Mouse (Mus musculus) CH12.LX (cell line): Measurements from ENCODE around the gene Slc25a18. TPM values are rescaled to one million over a fixed set of nuclear protein-coding genes. Genes with fewer than 3 reads are reported as not detected.

Source experiments
- DNase-seq: peaks from one replicate; pipeline ENCODE4 v3.0.0-alpha.2; 2013; ENCODE audit errors: extremely low read depth
- H3K27ac ChIP-seq: 2 replicates; pipeline ENCODE4 v1.5.1; 2012; ENCODE audit warnings: low read depth, mild to moderate bottlenecking, control low read depth, moderate library complexity; ENCODE audit not compliant: insufficient read depth
- H3K27me3 ChIP-seq: replicated peaks from 2 replicates; pipeline ENCODE3; 2012; ENCODE audit warnings: inconsistent platforms
- H3K36me3 ChIP-seq, 2 experiments: replicated peaks in 1 of 2; 2 replicates each; pipeline versions ENCODE3 to v1.6.1; 2012; ENCODE audit warnings: inconsistent platforms in 1 of 2, low read length in 1 of 2, mild to moderate bottlenecking in 1 of 2, mixed read lengths in 1 of 2, moderate library complexity in 1 of 2; ENCODE audit not compliant: control insufficient read depth in 1 of 2, insufficient read depth in 1 of 2
- H3K4me1 ChIP-seq, 2 experiments: 2 replicates each; pipeline ENCODE4 v1.6.1; 2012; ENCODE audit warnings: inconsistent platforms in 1 of 2, moderate library complexity in 1 of 2; ENCODE audit not compliant: insufficient read depth in 2 of 2, control insufficient read depth in 1 of 2
- H3K4me2 ChIP-seq: 2 replicates; pipeline ENCODE4 v1.6.1; 2012; ENCODE audit warnings: low read depth, mild to moderate bottlenecking, control low read depth; ENCODE audit not compliant: poor library complexity, insufficient read depth, severe bottlenecking
- H3K4me3 ChIP-seq, 3 experiments: fragments of 150-350 bp in 1 of 3; sonication (generic) in 1 of 3; replicated peaks in 1 of 3; 2 replicates each; pipeline versions ENCODE3 to v1.5.1; 2011 to 2012; ENCODE audit warnings: low read depth in 2 of 3, low read length in 2 of 3, mild to moderate bottlenecking in 2 of 3, moderate library complexity in 2 of 3, control low read depth in 1 of 3, improper control_type of control experiment in 1 of 3, inconsistent platforms in 1 of 3, mixed read lengths in 1 of 3; ENCODE audit not compliant: poor library complexity in 1 of 3
- H3K79me2 ChIP-seq: replicated peaks from 2 replicates; pipeline ENCODE4 v1.6.1; 2012; ENCODE audit warnings: mild to moderate bottlenecking, moderate library complexity; ENCODE audit not compliant: control insufficient read depth, poor library complexity, insufficient read depth, severe bottlenecking; ENCODE audit errors: extremely low read depth
- H3K9ac ChIP-seq: 2 replicates; pipeline ENCODE4 v1.6.1; 2012; ENCODE audit warnings: low read depth, mild to moderate bottlenecking, control low read depth, moderate library complexity; ENCODE audit not compliant: insufficient read depth
- H3K9me3 ChIP-seq: replicated peaks from 2 replicates; pipeline ENCODE3; 2012; ENCODE audit warnings: low read length, inconsistent platforms, mixed read lengths
- BHLHE40 ChIP-seq: IDR thresholded peaks from 2 replicates; pipeline ENCODE4 v1.6.1; 2011; ENCODE audit warnings: mild to moderate bottlenecking, low read depth, low read length, improper control_type of control experiment
- CHD1 ChIP-seq: IDR thresholded peaks from 2 replicates; pipeline ENCODE4 v1.6.1; 2012; ENCODE audit warnings: low read depth, low read length, improper control_type of control experiment, inconsistent platforms
- E2F4 ChIP-seq: IDR thresholded peaks from 2 replicates; pipeline ENCODE4 v1.6.1; 2011; ENCODE audit warnings: low read depth, low read length, improper control_type of control experiment; ENCODE audit not compliant: insufficient replicate concordance
- ETS1 ChIP-seq: conservative IDR thresholded peaks from 2 replicates; pipeline ENCODE4 v1.6.1; 2012; ENCODE audit warnings: low read depth, mild to moderate bottlenecking, inconsistent platforms, low read length, improper control_type of control experiment, moderate library complexity
- JUN ChIP-seq: IDR thresholded peaks from 2 replicates; pipeline ENCODE4 v1.6.1; 2011; ENCODE audit warnings: low read depth, mild to moderate bottlenecking, low read length, improper control_type of control experiment, moderate library complexity; ENCODE audit not compliant: insufficient read depth
- MAFK ChIP-seq: IDR thresholded peaks from 2 replicates; pipeline ENCODE4 v1.6.1; 2011; ENCODE audit warnings: low read length, improper control_type of control experiment; ENCODE audit not compliant: insufficient replicate concordance
- MAZ ChIP-seq: IDR thresholded peaks from 2 replicates; pipeline ENCODE4 v1.6.1; 2012; ENCODE audit warnings: low read depth, mild to moderate bottlenecking, inconsistent platforms, low read length, improper control_type of control experiment, moderate library complexity
- MEF2A ChIP-seq: IDR thresholded peaks from 2 replicates; pipeline ENCODE4 v1.6.1; 2014; ENCODE audit warnings: low read depth, mild to moderate bottlenecking, inconsistent platforms, low read length, improper control_type of control experiment, borderline replicate concordance
- MXI1 ChIP-seq: IDR thresholded peaks from 2 replicates; pipeline ENCODE4 v1.6.1; 2011; ENCODE audit warnings: mild to moderate bottlenecking, low read depth, low read length, improper control_type of control experiment
- PAX5 ChIP-seq: IDR thresholded peaks from 2 replicates; pipeline ENCODE4 v1.6.1; 2012; ENCODE audit warnings: low read length, inconsistent platforms, mixed read lengths
- POLR2A ChIP-seq: IDR thresholded peaks from 2 replicates; pipeline ENCODE4 v1.6.1; 2011; ENCODE audit warnings: low read depth, mild to moderate bottlenecking, improper control_type of control experiment, low read length
- POLR2AphosphoS2 ChIP-seq: IDR thresholded peaks from 2 replicates; pipeline ENCODE4 v1.6.1; 2011; ENCODE audit warnings: low read depth, low read length, improper control_type of control experiment
- SIN3A ChIP-seq: IDR thresholded peaks from 2 replicates; pipeline ENCODE4 v1.6.1; 2012; ENCODE audit warnings: low read length, improper control_type of control experiment, inconsistent platforms
- TCF12 ChIP-seq: IDR thresholded peaks from 2 replicates; pipeline ENCODE4 v1.6.1; 2014; ENCODE audit warnings: low read depth, mild to moderate bottlenecking, inconsistent platforms, low read length, improper control_type of control experiment
- UBTF ChIP-seq: IDR thresholded peaks from 2 replicates; pipeline ENCODE4 v1.6.1; 2012; ENCODE audit warnings: low read depth, mild to moderate bottlenecking, inconsistent platforms, low read length, improper control_type of control experiment, moderate library complexity
- USF1 ChIP-seq: IDR thresholded peaks from 2 replicates; pipeline ENCODE4 v1.6.1; 2014; ENCODE audit warnings: low read depth, mild to moderate bottlenecking, inconsistent platforms, low read length, improper control_type of control experiment
- ZMIZ1 ChIP-seq: IDR thresholded peaks from 2 replicates; pipeline ENCODE4 v1.6.1; 2012; ENCODE audit warnings: low read depth, mild to moderate bottlenecking, inconsistent platforms, low read length, improper control_type of control experiment
- ZNF384 ChIP-seq: IDR thresholded peaks from 2 replicates; pipeline ENCODE4 v1.6.1; 2012; ENCODE audit warnings: low read depth, low read length, improper control_type of control experiment, inconsistent platforms
- dilution Hi-C: fragments of 300-500 bp; cut with MboI; formaldehyde crosslinking; loops from 2 replicates; pipeline ENCODE4 v1.14.3; 2020; ENCODE audit warnings: low sequenced_read_pairs; ENCODE audit not compliant: extremely low pct_unique_long_range_greater_than_20kb, extremely low pct_ligation_motif_present
- in situ Hi-C: fragments of 300-500 bp; cut with MboI; formaldehyde crosslinking; loops from 3 replicates; pipeline ENCODE4 v1.14.3; 2019; ENCODE audit warnings: low sequenced_read_pairs, low pct_ligation_motif_present, low pct_unique_long_range_greater_than_20kb, mixed read lengths
- polyA plus RNA-seq: library from polyadenylated mRNA; unstranded; fragments of >175 nt; gene quantifications from 2 replicates; pipeline ENCODE4 v1.2.1, GENCODE M21; 2012; ENCODE audit warnings: low read depth; ENCODE audit not compliant: insufficient read length
- total RNA-seq, 2 experiments: library from RNA; depleted of rRNA; stranded (reverse); fragments of 300-350 nt in 1 of 2; fragments of >200 nt in 1 of 2; gene quantifications; 2 replicates each; pipeline ENCODE4 v1.2.3; 2012 to 2014

Slc25a18 gene
- total and polyA plus RNA-seq, 3 experiments = 0.08 to 0.51 (median 0.19) TPM

DNA sequence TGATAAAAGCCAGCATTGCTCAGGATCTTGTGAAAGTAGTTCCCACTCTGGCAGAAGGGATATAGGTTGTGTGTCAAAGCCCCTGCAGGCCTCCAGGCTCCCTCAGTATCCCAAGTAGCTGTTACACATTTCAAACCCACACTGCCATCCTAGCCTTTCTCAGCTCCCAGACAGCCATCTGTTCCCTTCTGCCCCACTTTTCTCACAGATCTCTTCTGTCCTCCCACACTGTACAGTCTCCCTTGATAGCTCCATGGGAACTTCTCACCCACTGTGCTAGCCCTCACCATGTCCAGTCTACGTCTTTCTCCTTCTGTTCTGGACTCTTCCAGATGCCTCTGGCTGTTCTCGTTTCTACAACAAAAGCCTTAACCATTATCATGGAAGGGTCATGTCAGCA is 22.7 kb downstream of the Slc25a18 start:
- no peak for TF ChIP-seq PAX5
- no peak for TF ChIP-seq SIN3A
- TF ChIP-seq MEF2A = no peak
- TF ChIP-seq E2F4 = no peak
- no peak for TF ChIP-seq MAZ
- no peak for TF ChIP-seq MXI1
- no peak for TF ChIP-seq POLR2AphosphoS2
- no peak for TF ChIP-seq UBTF
- TF ChIP-seq MAFK = no peak
- TF ChIP-seq POLR2A = no peak
- TF ChIP-seq ZNF384 = no peak
- no peak for TF ChIP-seq TCF12
- TF ChIP-seq CHD1 = no peak
- TF ChIP-seq ETS1 = no peak
- no peak for TF ChIP-seq USF1
- no peaks in the 10 kb centered on the region for H3K9me3 ChIP-seq
- H3K9ac ChIP-seq = no peak overlapping the region
- in situ Hi-C loops (no loop called here), dilution Hi-C loops (no loop called here)
- H3K36me3 ChIP-seq = peaks cover 89 to 96% of the 10 kb centered on the region in 2 experiments
- no peak overlapping the region for H3K27ac ChIP-seq
- DNase-seq = no peak
- H3K4me3 ChIP-seq = no peak overlapping the region
- H3K4me1 ChIP-seq = peaks cover 19 to 53% of the 10 kb centered on the region in 2 experiments
- no peak overlapping the region for H3K4me2 ChIP-seq
- H3K27me3 ChIP-seq = no peaks in the 10 kb centered on the region
- no peaks in the 10 kb centered on the region for H3K79me2 ChIP-seq

DNA sequence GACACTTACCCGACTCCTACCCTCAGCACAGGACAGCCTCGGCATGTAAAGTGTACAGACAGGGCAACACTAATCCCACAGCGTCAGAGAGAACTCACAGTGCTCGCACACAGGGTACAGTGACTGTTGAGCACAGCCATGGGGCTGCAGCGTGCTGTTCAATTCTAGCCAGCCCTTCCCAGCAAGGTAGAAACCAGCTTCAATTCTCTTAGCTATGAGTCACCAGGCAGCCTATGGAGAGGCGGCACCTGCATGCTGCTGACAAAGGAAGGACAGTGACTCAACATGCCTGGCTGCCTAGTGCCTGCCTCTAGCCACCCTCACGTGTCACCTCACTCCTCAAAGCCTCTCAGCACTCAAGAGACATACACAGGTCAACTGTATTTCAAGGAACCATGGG is 24.6 kb downstream of the Slc25a18 start:
- Histone ChIP-seq H3K9ac (no peak overlapping the region), H3K36me3 (peaks cover 87 to 98% of the 10 kb centered on the region in 2 experiments), H3K4me3 (no peak overlapping the region), H3K4me1 (peaks cover 13 to 34% of the 10 kb centered on the region in 2 experiments), H3K27ac (no peak overlapping the region), H3K4me2 (no peak overlapping the region), H3K79me2 (no peaks in the 10 kb centered on the region), H3K27me3 (no peaks in the 10 kb centered on the region), H3K9me3 (no peaks in the 10 kb centered on the region)
- TF ChIP-seq JUN = no peak
- 0 out of 2 replicates have a peak, but pooled peaks have one; percentile 12 for TF ChIP-seq BHLHE40
- no peak for TF ChIP-seq POLR2AphosphoS2
- no peak for TF ChIP-seq ZMIZ1
- dilution Hi-C loops (no loop called here), in situ Hi-C loops (no loop called here)
- no peak for DNase-seq
